Mouse (Mus musculus): Measurements from ENCODE around the gene Gcm1. TPM values are rescaled to one million over a fixed set of nuclear protein-coding genes. Genes with fewer than 3 reads are reported as not detected.

Gcm1 gene
- not detected for total RNA-seq (2023)

DNA sequence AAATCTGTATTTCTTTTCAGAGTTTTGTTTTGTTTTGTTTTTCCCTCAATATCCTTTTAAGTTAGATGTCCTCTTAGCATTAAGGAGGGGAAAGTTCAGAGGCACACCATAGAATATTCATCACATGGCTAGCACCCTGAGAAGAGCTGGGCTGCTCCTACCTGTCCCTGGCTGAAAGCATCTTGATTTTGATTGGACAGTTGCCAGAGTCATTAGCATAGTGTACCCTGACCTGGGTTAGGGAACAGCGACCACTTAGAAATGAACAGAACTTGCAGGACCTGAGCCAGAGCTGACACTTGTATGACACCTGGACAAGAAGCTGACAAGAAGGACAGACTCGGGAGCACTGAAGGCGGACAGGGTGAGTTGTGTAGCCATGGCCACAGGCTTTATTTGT lies at the start of gene Gcm1:
Gene Gcm1, plus strand, starts transcription at position 248 of the 400 bp plus-strand sequence.

DNA sequence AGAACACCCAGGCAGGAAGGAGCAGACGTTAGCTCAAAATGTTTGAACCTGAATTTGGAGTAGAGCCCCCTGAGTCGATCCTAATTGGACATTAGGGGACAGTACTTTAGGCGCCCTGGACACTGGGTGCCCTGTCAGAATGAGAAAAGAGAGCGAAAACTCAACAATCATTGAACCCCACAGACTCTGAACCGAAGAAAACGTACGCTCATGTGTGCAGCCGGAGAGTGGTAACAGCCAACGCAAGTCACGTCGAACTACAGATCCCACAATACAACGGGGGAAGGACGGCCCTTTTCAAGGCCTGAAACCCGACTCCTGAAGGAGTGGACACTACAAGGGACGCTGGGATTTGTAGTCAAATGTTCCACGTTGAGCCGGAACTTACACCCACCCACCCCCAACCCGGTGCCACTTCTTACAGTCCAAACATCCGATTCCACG lies 57.1 kb downstream of the Gcm1 start, which contains the start of the genes Fbxo9 and Ick:
Gene Fbxo9, minus strand, starts transcription at position 270 of the 444 bp plus-strand sequence.
Gene Ick, plus strand, starts transcription at position 397 of the 444 bp plus-strand sequence.

Other genes with a start within 250 kb of the Gcm1 start
- gene Elovl5, start 134.6 kb upstream of the Gcm1 start, total RNA-seq (2023) = 132 TPM
- gene Fbxo9, start 57.1 kb downstream of the Gcm1 start, total RNA-seq (2023) = 44.5 TPM
- gene Ick, start 57.3 kb downstream of the Gcm1 start, total RNA-seq (2023) = 7.7 TPM
- gene Gsta4, start 130.8 kb downstream of the Gcm1 start, total RNA-seq (2023) = 1.8 TPM
- gene Gsta1, start 178.7 kb downstream of the Gcm1 start, total RNA-seq (2023) = not detected
- not detected for gene Gm3776, start 205.2 kb downstream of the Gcm1 start, total RNA-seq (2023)
- not detected for gene Gm10639, start 238.0 kb downstream of the Gcm1 start, total RNA-seq (2023)